Mouse (Mus musculus) neural tube, embryonic 12.5 days (tissue): ENCODE measurements around the gene Kif21a. TPM values are rescaled to one million over a fixed set of nuclear protein-coding genes. Genes with fewer than 3 reads are reported as not detected.

Experiments used
- ATAC-seq: fragments of 200-750 bp; cut with Nextera tagmentation; 2 replicates; pipeline ENCODE4 v1.8.0; 2017; ENCODE audit warnings: low read depth, mild to moderate bottlenecking, moderate TSS enrichment, moderate library complexity; ENCODE audit not compliant: low FRiP score
- H3K27ac ChIP-seq: fragments of 300-500 bp; sonication (generic); 2 replicates; pipeline ENCODE4 v1.5.1; 2016
- H3K27me3 ChIP-seq: fragments of 300-500 bp; sonication (generic); replicated peaks from 2 replicates; pipeline ENCODE4 v1.6.1; 2016; ENCODE audit warnings: mild to moderate bottlenecking
- H3K36me3 ChIP-seq: fragments of 300-500 bp; sonication (generic); 2 replicates; pipeline ENCODE4 v1.6.1; 2016; ENCODE audit warnings: mild to moderate bottlenecking
- H3K4me1 ChIP-seq: fragments of 300-500 bp; sonication (generic); 2 replicates; pipeline ENCODE4 v1.6.1; 2016
- H3K4me2 ChIP-seq: fragments of 300-500 bp; sonication (generic); replicated peaks from 2 replicates; pipeline ENCODE4 v1.6.1; 2016; ENCODE audit warnings: mild to moderate bottlenecking
- H3K4me3 ChIP-seq: fragments of 300-500 bp; sonication (generic); 2 replicates; pipeline ENCODE4 v1.5.1; 2016
- H3K9ac ChIP-seq: fragments of 300-500 bp; sonication (generic); 2 replicates; pipeline ENCODE4 v1.6.1; 2016; ENCODE audit warnings: mild to moderate bottlenecking
- H3K9me3 ChIP-seq: fragments of 300-500 bp; sonication (generic); 2 replicates; pipeline ENCODE4 v1.6.1; 2016; ENCODE audit warnings: mild to moderate bottlenecking
- WGBS: fragments of 180-500 bp; shearing (Covaris S2); methylation state at CpG from one replicate; pipeline ENCODE4 v1.1.7; 2016; 5-methylcytosine and 5-hydroxymethylcytosine counted together
- polyA plus RNA-seq: library from polyadenylated mRNA; unstranded; fragments of >200 nt; fragmentation: Nextera tagmentation; extraction: Ambion mirVana; gene quantifications from 2 replicates; pipeline ENCODE4 v1.2.1, GENCODE M21; 2016

Kif21a gene
- polyA plus RNA-seq, 1 experiment from 2014 or later: 37.0 TPM

- no peak overlapping the region for H3K27ac ChIP-seq
Observed at GRCm38 (mm10) chr15:91016366-91016765, 33.4 kb downstream of the Kif21a start.

GRCm38 (mm10) chr15:91012793-91013580 lies 36.8 kb downstream of the Kif21a start:
- Histone ChIP-seq H3K27me3 (no peaks in the 10 kb centered on the region), H3K36me3 (no peaks in the 10 kb centered on the region), H3K4me1 (peaks cover 24% of the 10 kb centered on the region), H3K27ac (no peak overlapping the region), H3K9ac (no peak overlapping the region), H3K4me2 (no peak overlapping the region), H3K4me3 (no peak overlapping the region), H3K9me3 (no peaks in the 10 kb centered on the region)
- ATAC-seq: no peak
- 19% methylated on average over 6 of the region's 6 CpGs for WGBS

More at GRCm38 (mm10) chr15:91016366-91016765, 33.4 kb downstream of the Kif21a start:
- Histone ChIP-seq H3K4me1 (peaks cover 26% of the 10 kb centered on the region), H3K9me3 (no peaks in the 10 kb centered on the region), H3K9ac (no peak overlapping the region), H3K4me3 (no peak overlapping the region), H3K4me2 (no peak overlapping the region), H3K27me3 (no peaks in the 10 kb centered on the region), H3K36me3 (no peaks in the 10 kb centered on the region)
- no peak for ATAC-seq
- 77% methylated on average over 12 of the region's 12 CpGs for WGBS

- Histone ChIP-seq H3K4me1 (peaks cover 15% of the 10 kb centered on the region; the same call in 1 of the 2 replicates), H3K27me3 (no peaks in the 10 kb centered on the region), H3K4me3 (no peak overlapping the region), H3K27ac (no peak overlapping the region), H3K4me2 (no peak overlapping the region), H3K9me3 (no peaks in the 10 kb centered on the region), H3K36me3 (no peaks in the 10 kb centered on the region), H3K9ac (no peak overlapping the region)
- ATAC-seq: no peak
- 43% methylated on average over 4 of the region's 4 CpGs for WGBS
Observed at GRCm38 (mm10) chr15:91010218-91010617, 39.5 kb downstream of the Kif21a start.

- no peaks in the 10 kb centered on the region for H3K36me3 ChIP-seq
- WGBS: 90% methylated on average over 13 of the region's 13 CpGs
- no peaks in the 10 kb centered on the region for H3K9me3 ChIP-seq
- no peak overlapping the region for H3K4me2 ChIP-seq
- H3K9ac ChIP-seq: no peak overlapping the region
- ATAC-seq: no peak
- peaks cover 5% of the 10 kb centered on the region; the same call in 1 of the 2 replicates for H3K4me1 ChIP-seq
- no peak overlapping the region for H3K27ac ChIP-seq
- no peak overlapping the region for H3K4me3 ChIP-seq
- no peaks in the 10 kb centered on the region for H3K27me3 ChIP-seq
Observed at GRCm38 (mm10) chr15:91007123-91007830, 42.5 kb downstream of the Kif21a start.

- 92% methylated on average over 7 of the region's 7 CpGs for WGBS
- H3K4me1 ChIP-seq: peaks cover 4% of the 10 kb centered on the region; the same call in 1 of the 2 replicates
- H3K9ac ChIP-seq: no peak overlapping the region
- H3K27ac ChIP-seq: no peak overlapping the region
- H3K36me3 ChIP-seq: no peaks in the 10 kb centered on the region
- no peak for ATAC-seq
- no peaks in the 10 kb centered on the region for H3K9me3 ChIP-seq
- no peaks in the 10 kb centered on the region for H3K27me3 ChIP-seq
- no peak overlapping the region for H3K4me3 ChIP-seq
- no peak overlapping the region for H3K4me2 ChIP-seq
Observed at GRCm38 (mm10) chr15:91004726-91005125, 45.0 kb downstream of the Kif21a start.

- ATAC-seq: no peak
- Histone ChIP-seq H3K4me2 (no peak overlapping the region), H3K9ac (no peak overlapping the region), H3K27ac (no peak overlapping the region), H3K4me1 (peaks cover 4% of the 10 kb centered on the region; the same call in 1 of the 2 replicates), H3K27me3 (no peaks in the 10 kb centered on the region), H3K4me3 (no peak overlapping the region), H3K9me3 (no peaks in the 10 kb centered on the region), H3K36me3 (peaks cover 9% of the 10 kb centered on the region; the same call in 1 of the 2 replicates)
- 68% methylated on average over 10 of the region's 10 CpGs for WGBS
Observed at GRCm38 (mm10) chr15:91001037-91001616, 48.6 kb downstream of the Kif21a start.

GRCm38 (mm10) chr15:91000280-91001036 lies 49.3 kb downstream of the Kif21a start:
- WGBS: 78% methylated on average over 21 of the region's 21 CpGs
- Histone ChIP-seq H3K27me3 (no peaks in the 10 kb centered on the region), H3K4me2 (no peak overlapping the region), H3K4me1 (peaks cover 4% of the 10 kb centered on the region; the same call in 1 of the 2 replicates), H3K4me3 (no peak overlapping the region), H3K27ac (no peak overlapping the region), H3K9me3 (no peaks in the 10 kb centered on the region), H3K36me3 (peaks cover 10% of the 10 kb centered on the region; the same call in 1 of the 2 replicates), H3K9ac (no peak overlapping the region)
- no peak for ATAC-seq

- no peaks in the 10 kb centered on the region for H3K4me1 ChIP-seq
- WGBS: 78% methylated on average over 2 of the region's 2 CpGs
- no peak for ATAC-seq
- no peak overlapping the region for H3K4me2 ChIP-seq
- H3K36me3 ChIP-seq: peaks cover 39% of the 10 kb centered on the region
- no peak overlapping the region for H3K4me3 ChIP-seq
- no peak overlapping the region for H3K9ac ChIP-seq
- H3K27me3 ChIP-seq: no peaks in the 10 kb centered on the region
- no peaks in the 10 kb centered on the region for H3K9me3 ChIP-seq
- H3K27ac ChIP-seq: no peak overlapping the region
Observed at GRCm38 (mm10) chr15:90992871-90993270, 56.9 kb downstream of the Kif21a start.

- no peak overlapping the region for H3K4me3 ChIP-seq
- no peak overlapping the region for H3K27ac ChIP-seq
- H3K36me3 ChIP-seq: peaks cover 35% of the 10 kb centered on the region
- no peaks in the 10 kb centered on the region for H3K9me3 ChIP-seq
- no peak overlapping the region for H3K4me2 ChIP-seq
- H3K4me1 ChIP-seq: no peaks in the 10 kb centered on the region
- no peak overlapping the region for H3K9ac ChIP-seq
- H3K27me3 ChIP-seq: no peaks in the 10 kb centered on the region
- 97% methylated on average over 14 of the region's 14 CpGs for WGBS
- ATAC-seq: no peak
Observed at GRCm38 (mm10) chr15:90992388-90992787, 57.4 kb downstream of the Kif21a start.

GRCm38 (mm10) chr15:90991843-90992242 lies 57.9 kb downstream of the Kif21a start:
- 86% methylated on average over 4 of the region's 4 CpGs for WGBS
- no peaks in the 10 kb centered on the region for H3K4me1 ChIP-seq
- H3K36me3 ChIP-seq: peaks cover 32% of the 10 kb centered on the region

GRCm38 (mm10) chr15:90987714-90988250 lies 62.0 kb downstream of the Kif21a start:
- H3K36me3 ChIP-seq: peaks cover 44% of the 10 kb centered on the region
- no peak for ATAC-seq

More at GRCm38 (mm10) chr15:90991843-90992242, 57.9 kb downstream of the Kif21a start:
- H3K9ac ChIP-seq: no peak overlapping the region
- ATAC-seq: no peak
- H3K9me3 ChIP-seq: no peaks in the 10 kb centered on the region
- H3K27ac ChIP-seq: no peak overlapping the region
- H3K27me3 ChIP-seq: no peaks in the 10 kb centered on the region
- H3K4me2 ChIP-seq: no peak overlapping the region
- H3K4me3 ChIP-seq: no peak overlapping the region

More at GRCm38 (mm10) chr15:90987714-90988250, 62.0 kb downstream of the Kif21a start:
- H3K27ac ChIP-seq: no peak overlapping the region
- 91% methylated on average over 12 of the region's 12 CpGs for WGBS
- no peaks in the 10 kb centered on the region for H3K4me1 ChIP-seq
- H3K9me3 ChIP-seq: no peaks in the 10 kb centered on the region
- no peak overlapping the region for H3K4me3 ChIP-seq
- no peaks in the 10 kb centered on the region for H3K27me3 ChIP-seq
- no peak overlapping the region for H3K9ac ChIP-seq
- H3K4me2 ChIP-seq: no peak overlapping the region
